Mouse (Mus musculus) hindbrain, embryonic 11.5 days (tissue): ENCODE measurements around the gene Slc4a3. TPM values are rescaled to one million over a fixed set of nuclear protein-coding genes. Genes with fewer than 3 reads are reported as not detected.

Source experiments
- ATAC-seq: fragments of 200-750 bp; cut with Nextera tagmentation; 2 replicates; pipeline ENCODE4 v1.8.0; 2017; ENCODE audit warnings: mild to moderate bottlenecking, moderate TSS enrichment, moderate library complexity; ENCODE audit not compliant: low FRiP score
- DNase-seq: peaks from one replicate; pipeline ENCODE4 v3.0.0-alpha.2; 2015; ENCODE audit warnings: low spot score
- H3K27ac ChIP-seq: fragments of 300-500 bp; sonication (generic); 2 replicates; pipeline ENCODE4 v1.5.1; 2014; ENCODE audit warnings: mild to moderate bottlenecking, low read depth, low read length
- H3K27me3 ChIP-seq: fragments of 300-500 bp; sonication (generic); 2 replicates; pipeline ENCODE4 v1.6.1; 2014; ENCODE audit warnings: mild to moderate bottlenecking, low read length, moderate library complexity, mixed read lengths; ENCODE audit not compliant: control insufficient read depth, insufficient read depth
- H3K36me3 ChIP-seq: fragments of 300-500 bp; sonication (generic); 2 replicates; pipeline ENCODE4 v1.6.1; 2014; ENCODE audit warnings: mild to moderate bottlenecking, low read length, moderate library complexity, mixed read lengths; ENCODE audit not compliant: control insufficient read depth, insufficient read depth
- H3K4me1 ChIP-seq: fragments of 300-500 bp; sonication (generic); replicated peaks from 2 replicates; pipeline ENCODE4 v1.6.1; 2014; ENCODE audit warnings: low read length, mixed read lengths; ENCODE audit not compliant: control insufficient read depth, insufficient read depth
- H3K4me2 ChIP-seq: fragments of 300-500 bp; sonication (generic); replicated peaks from 2 replicates; pipeline ENCODE4 v1.6.1; 2014; ENCODE audit warnings: mild to moderate bottlenecking, low read depth, low read length
- H3K4me3 ChIP-seq: fragments of 300-500 bp; sonication (generic); 2 replicates; pipeline ENCODE4 v1.5.1; 2014; ENCODE audit warnings: low read depth, low read length
- H3K9ac ChIP-seq: fragments of 300-500 bp; sonication (generic); 2 replicates; pipeline ENCODE4 v1.6.1; 2014; ENCODE audit warnings: low read depth, low read length
- H3K9me3 ChIP-seq: fragments of 300-500 bp; sonication (generic); 2 replicates; pipeline ENCODE4 v1.6.1; 2016; ENCODE audit warnings: low read length; ENCODE audit not compliant: control insufficient read depth
- WGBS: fragments of 180-500 bp; shearing (Covaris S2); extraction: QIAGEN DNeasy Blood & Tissue Kit; methylation state at CpG from one replicate; pipeline ENCODE4 v1.1.7; 2014; 5-methylcytosine and 5-hydroxymethylcytosine counted together
- polyA plus RNA-seq: library from polyadenylated mRNA; unstranded; fragments of >200 nt; fragmentation: Nextera tagmentation; extraction: Ambion mirVana; gene quantifications from 2 replicates; pipeline ENCODE4 v1.2.1, GENCODE M21; 2014

The Slc4a3 gene
- polyA plus RNA-seq, 1 experiment from 2014 or later, result 9.2 TPM

GRCm38 (mm10) chr1:75561898-75562238, 15.8 kb downstream of the Slc4a3 start:
- Histone ChIP-seq H3K36me3 (no peaks in the 10 kb centered on the region), H3K27me3 (no peaks in the 10 kb centered on the region), H3K27ac (no peak overlapping the region), H3K4me3 (no peak overlapping the region), H3K9me3 (no peaks in the 10 kb centered on the region), H3K4me1 (0 out of 2 replicates have a peak, but pooled peaks cover 2% of the 10 kb centered on the region), H3K9ac (no peak overlapping the region), H3K4me2 (no peak overlapping the region)
- ATAC-seq (no peak), DNase-seq (no peak)
- WGBS, result 85% methylated on average over 1 of the region's 1 CpGs

DNA sequence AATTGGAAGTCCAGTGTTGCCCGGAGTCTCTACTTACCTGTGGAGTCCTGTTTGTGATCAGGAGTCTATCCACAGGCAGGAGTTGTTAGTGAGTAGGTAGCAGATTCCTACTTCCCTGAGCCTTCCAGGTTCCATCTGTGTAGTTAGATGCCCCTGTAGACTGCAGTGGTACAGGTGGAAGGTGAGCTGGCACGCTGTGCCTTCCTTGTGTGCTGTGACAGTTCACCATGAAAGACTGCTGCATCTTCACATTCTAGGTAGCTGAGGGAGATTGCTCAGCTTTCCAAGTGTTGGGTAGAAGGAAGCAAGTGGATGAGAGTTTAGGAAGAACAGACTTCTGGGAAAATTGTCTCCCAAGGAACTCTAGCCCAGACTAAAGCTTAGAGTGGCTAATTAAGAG, 18.0 kb downstream of the Slc4a3 start:
- no peak overlapping the region for H3K4me3 ChIP-seq
- WGBS, result 90% methylated on average over 2 of the region's 2 CpGs

GRCm38 (mm10) chr1:75564916-75565315, 18.9 kb downstream of the Slc4a3 start:
- no peak overlapping the region for H3K4me3 ChIP-seq
- no peaks in the 10 kb centered on the region for H3K4me1 ChIP-seq
- 70% methylated on average over 5 of the region's 5 CpGs for WGBS
- H3K9me3 ChIP-seq, result no peaks in the 10 kb centered on the region
- H3K9ac ChIP-seq, result no peak overlapping the region
- no peak overlapping the region for H3K27ac ChIP-seq
- no peaks in the 10 kb centered on the region for H3K36me3 ChIP-seq
- DNase-seq (no peak), ATAC-seq (no peak)
- H3K4me2 ChIP-seq, result no peak overlapping the region
- H3K27me3 ChIP-seq, result no peaks in the 10 kb centered on the region

More for the DNA sequence above, 18.0 kb downstream of the Slc4a3 start:
- H3K27me3 ChIP-seq, result no peaks in the 10 kb centered on the region
- no peaks in the 10 kb centered on the region for H3K36me3 ChIP-seq
- 0 out of 2 replicates have a peak, but pooled peaks cover 2% of the 10 kb centered on the region for H3K4me1 ChIP-seq
- ATAC-seq, result no peak
- H3K4me2 ChIP-seq, result no peak overlapping the region
- no peak overlapping the region for H3K9ac ChIP-seq
- H3K9me3 ChIP-seq, result no peaks in the 10 kb centered on the region
- DNase-seq, result no peak
- no peak overlapping the region for H3K27ac ChIP-seq

- Histone ChIP-seq H3K4me1 (no peaks in the 10 kb centered on the region), H3K27me3 (no peaks in the 10 kb centered on the region), H3K9me3 (no peaks in the 10 kb centered on the region), H3K36me3 (no peaks in the 10 kb centered on the region), H3K9ac (no peak overlapping the region), H3K4me3 (no peak overlapping the region), H3K27ac (no peak overlapping the region), H3K4me2 (no peak overlapping the region)
- no peak for DNase-seq
- WGBS, result 77% methylated on average over 9 of the region's 9 CpGs
- ATAC-seq, result no peak
These were observed 19.6 kb downstream of the Slc4a3 start for GRCm38 (mm10) chr1:75565616-75566015.

GRCm38 (mm10) chr1:75570403-75570802, 24.3 kb downstream of the Slc4a3 start:
- no peak for ATAC-seq
- no peak overlapping the region for H3K27ac ChIP-seq
- DNase-seq, result no peak
- no peaks in the 10 kb centered on the region for H3K27me3 ChIP-seq
- no peaks in the 10 kb centered on the region for H3K4me1 ChIP-seq
- no peaks in the 10 kb centered on the region for H3K9me3 ChIP-seq
- H3K9ac ChIP-seq, result no peak overlapping the region
- 73% methylated on average over 6 of the region's 6 CpGs for WGBS
- no peak overlapping the region for H3K4me3 ChIP-seq
- no peak overlapping the region for H3K4me2 ChIP-seq
- no peaks in the 10 kb centered on the region for H3K36me3 ChIP-seq

DNA sequence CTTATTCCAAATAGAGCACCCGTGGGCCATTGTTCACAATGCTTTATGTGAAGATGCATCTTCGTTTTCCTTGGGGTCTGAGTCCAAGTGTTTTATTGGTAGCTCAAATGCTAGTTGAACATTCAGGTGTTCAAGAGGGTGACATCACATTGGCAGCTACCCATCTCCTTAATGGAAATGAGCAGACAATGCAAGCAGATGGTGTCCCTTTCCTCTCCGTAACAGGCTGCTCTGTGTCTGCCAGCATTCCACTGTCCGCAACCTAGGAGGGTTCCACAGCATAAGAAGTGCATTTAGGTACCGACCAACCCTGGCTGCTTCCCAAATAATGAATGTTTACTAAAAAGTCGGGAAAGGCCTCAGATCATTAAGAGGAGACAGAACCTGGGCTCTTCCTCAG, 26.7 kb downstream of the Slc4a3 start:
- Histone ChIP-seq H3K9ac (no peak overlapping the region), H3K4me3 (no peak overlapping the region), H3K4me2 (no peak overlapping the region), H3K27ac (no peak overlapping the region), H3K27me3 (no peaks in the 10 kb centered on the region), H3K36me3 (no peaks in the 10 kb centered on the region), H3K9me3 (no peaks in the 10 kb centered on the region), H3K4me1 (no peaks in the 10 kb centered on the region)
- 81% methylated on average over 6 of the region's 6 CpGs for WGBS
- DNase-seq (no peak), ATAC-seq (no peak)

- Histone ChIP-seq H3K9ac (no peak overlapping the region), H3K4me1 (no peaks in the 10 kb centered on the region), H3K27me3 (no peaks in the 10 kb centered on the region), H3K27ac (no peak overlapping the region), H3K4me3 (no peak overlapping the region), H3K4me2 (no peak overlapping the region), H3K36me3 (no peaks in the 10 kb centered on the region), H3K9me3 (no peaks in the 10 kb centered on the region)
- DNase-seq (no peak), ATAC-seq (no peak)
- WGBS, result 87% methylated on average over 7 of the region's 7 CpGs
These were observed 27.6 kb downstream of the Slc4a3 start for GRCm38 (mm10) chr1:75573715-75574114.

GRCm38 (mm10) chr1:75574476-75575310, 28.6 kb downstream of the Slc4a3 start:
- Histone ChIP-seq H3K27me3 (no peaks in the 10 kb centered on the region), H3K9me3 (no peaks in the 10 kb centered on the region), H3K4me1 (no peaks in the 10 kb centered on the region), H3K27ac (no peak overlapping the region), H3K4me3 (no peak overlapping the region), H3K9ac (no peak overlapping the region), H3K4me2 (no peak overlapping the region), H3K36me3 (no peaks in the 10 kb centered on the region)
- ATAC-seq (no peak), DNase-seq (no peak)
- WGBS, result 78% methylated on average over 17 of the region's 17 CpGs

DNA sequence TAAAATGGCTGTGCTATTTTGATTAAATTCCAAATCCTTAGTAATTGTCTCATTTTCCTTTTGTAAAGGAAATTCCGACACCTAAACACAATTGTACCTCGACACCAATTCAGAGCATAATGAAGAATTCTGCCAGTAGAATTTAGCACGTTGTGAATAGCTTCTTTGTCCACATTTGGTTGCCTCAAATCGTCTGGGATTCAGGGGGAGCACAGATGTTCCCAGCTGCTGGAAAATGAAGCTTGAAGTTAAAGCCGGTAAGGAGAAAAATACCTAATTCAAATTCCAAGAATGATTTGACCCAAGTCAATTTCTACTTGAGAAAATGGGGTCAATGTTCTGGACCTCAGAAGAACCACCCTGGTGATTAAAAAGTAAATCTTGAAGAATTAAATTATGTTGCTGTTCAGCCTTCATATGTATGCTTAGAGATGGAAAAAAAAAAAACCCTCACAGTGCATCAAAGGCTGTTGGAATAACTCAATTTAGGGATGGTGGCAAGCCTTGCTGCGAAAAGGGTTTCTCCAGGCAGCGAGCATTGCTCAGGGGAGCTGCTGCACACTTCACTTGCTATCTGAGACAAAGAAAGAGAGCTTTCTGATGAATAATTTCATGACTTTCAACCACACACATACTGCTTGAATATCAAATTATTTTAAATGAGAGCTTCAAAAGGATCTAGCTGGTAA, 36.0 kb downstream of the Slc4a3 start:
- H3K9ac ChIP-seq, result no peak overlapping the region
- no peaks in the 10 kb centered on the region for H3K36me3 ChIP-seq
- no peak overlapping the region for H3K4me3 ChIP-seq
- H3K27me3 ChIP-seq, result no peaks in the 10 kb centered on the region
- 32% methylated on average over 7 of the region's 7 CpGs for WGBS
- DNase-seq, result no peak
- peak overlapping the region; percentile 12; the same call in 1 of the 2 replicates for H3K27ac ChIP-seq
- H3K4me1 ChIP-seq, result no peaks in the 10 kb centered on the region
- H3K9me3 ChIP-seq, result no peaks in the 10 kb centered on the region
- ATAC-seq, result no peak
- H3K4me2 ChIP-seq, result no peak overlapping the region
